Mouse (Mus musculus): ENCODE data around the gene Lgmn. TPM values are rescaled to one million over a fixed set of nuclear protein-coding genes. Genes with fewer than 3 reads are reported as not detected.
A peak's percentile ranks its signal among the peaks of the same experiment; 100 is the strongest.

Gene Lgmn
- polyA plus RNA-seq, 1 experiment from 2014 or later: 113 TPM

DNA sequence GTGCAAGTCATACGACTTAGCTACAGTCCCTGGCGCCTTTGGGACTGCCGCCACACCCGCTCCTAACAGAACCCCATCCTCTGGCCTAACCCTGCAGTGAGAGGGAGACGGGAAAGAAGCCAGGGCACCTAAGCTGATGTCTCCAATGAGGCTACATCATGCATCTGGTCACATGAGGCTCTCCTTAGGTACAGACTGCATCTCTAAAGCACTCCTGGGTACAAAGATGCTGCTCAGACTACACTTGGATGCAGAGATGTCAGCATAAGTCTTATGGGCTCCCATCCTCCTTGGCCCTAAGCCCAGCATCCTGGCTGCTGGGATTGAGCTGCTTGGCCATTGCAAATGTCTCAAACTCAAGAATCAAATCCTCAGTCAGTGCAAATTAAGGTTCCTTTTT, 10.0 kb downstream of the Lgmn start:
- Histone ChIP-seq H3K36me3 (ENCODE audit: control insufficient read depth, insufficient read depth, low read length) (no peaks in the 10 kb centered on the region), H3K4me3 (ENCODE audit: low read depth, low read length) (no peak overlapping the region), H3K4me1 (ENCODE audit: control insufficient read depth, insufficient read depth, low read length) (no peaks in the 10 kb centered on the region), H3K9ac (ENCODE audit: low read depth, low read length) (no peak overlapping the region), H3K9me3 (ENCODE audit: control insufficient read depth, low read length) (no peaks in the 10 kb centered on the region), H3K27ac (replicated peaks; ENCODE audit: low read depth, low read length) (no peak overlapping the region), H3K4me2 (ENCODE audit: low read depth, low read length) (no peak overlapping the region), H3K27me3 (replicated peaks; ENCODE audit: control insufficient read depth, insufficient read depth, low read length) (no peaks in the 10 kb centered on the region)
- WGBS: 83% methylated on average over 5 of the region's 5 CpGs
- DNase-seq (ENCODE audit: low spot score): no peak
- no peak for ATAC-seq (ENCODE audit: low read depth)

DNA sequence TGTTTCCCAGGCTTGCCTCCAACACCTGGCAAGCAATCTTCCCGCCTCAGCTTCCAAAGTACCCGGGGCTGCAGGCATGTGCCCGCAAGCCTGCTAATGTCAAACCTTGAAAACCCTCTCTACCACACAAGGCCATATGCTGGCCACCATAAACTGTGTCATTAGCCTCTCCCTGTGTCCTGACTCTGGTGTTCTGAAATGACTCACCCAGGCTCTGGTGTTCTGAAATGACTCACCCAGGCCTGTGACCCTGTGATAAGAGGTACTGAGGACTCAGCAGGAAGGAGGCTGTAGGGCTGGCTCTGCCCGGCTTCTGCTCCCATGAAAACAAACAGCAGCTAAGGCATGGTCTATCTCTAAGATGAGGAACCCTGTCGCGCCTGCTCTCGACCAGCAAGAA, 13.3 kb downstream of the Lgmn start:
- no peak overlapping the region for H3K27ac ChIP-seq (replicated peaks; ENCODE audit: low read depth, low read length)
- 0 out of 2 replicates have a peak, but pooled peaks cover 13% of the 10 kb centered on the region for H3K36me3 ChIP-seq (ENCODE audit: control insufficient read depth, insufficient read depth, low read length)
- no peak overlapping the region for H3K4me2 ChIP-seq (ENCODE audit: low read depth, low read length)
- no peaks in the 10 kb centered on the region for H3K4me1 ChIP-seq (ENCODE audit: control insufficient read depth, insufficient read depth, low read length)
- 92% methylated on average over 7 of the region's 7 CpGs for WGBS
- ATAC-seq (ENCODE audit: low read depth) (no peak), DNase-seq (ENCODE audit: low spot score) (no peak)
- H3K27me3 ChIP-seq (replicated peaks; ENCODE audit: control insufficient read depth, insufficient read depth, low read length): no peaks in the 10 kb centered on the region
- no peak overlapping the region for H3K9ac ChIP-seq (ENCODE audit: low read depth, low read length)
- no peaks in the 10 kb centered on the region for H3K9me3 ChIP-seq (ENCODE audit: control insufficient read depth, low read length)
- H3K4me3 ChIP-seq (ENCODE audit: low read depth, low read length): no peak overlapping the region

DNA sequence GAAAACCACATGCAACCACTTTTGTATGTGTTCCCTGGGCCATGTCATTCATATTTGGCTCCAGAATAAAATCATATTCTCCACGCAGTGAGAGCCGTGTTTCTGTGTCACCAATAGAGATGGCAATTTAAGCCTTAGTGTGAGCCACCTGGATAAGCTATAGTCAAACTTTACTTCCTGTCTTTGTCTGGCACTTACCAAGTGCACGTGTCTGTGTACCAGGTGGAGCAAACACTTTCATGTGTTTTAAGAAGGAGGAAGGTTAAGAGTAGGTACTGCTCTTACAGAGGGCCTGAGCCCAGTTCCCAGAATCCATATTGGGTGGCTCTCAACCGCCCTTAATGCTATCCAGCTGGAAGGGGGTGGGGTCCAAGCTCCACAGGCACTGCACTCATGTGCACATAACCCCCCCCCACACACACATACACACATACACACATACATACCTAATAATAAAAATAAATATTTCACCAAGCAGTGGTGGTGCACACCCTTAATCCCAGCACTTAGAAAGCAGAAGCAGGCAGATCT, 14.5 kb downstream of the Lgmn start:
- H3K27ac ChIP-seq (replicated peaks; ENCODE audit: low read depth, low read length): no peak overlapping the region
- WGBS: 45% methylated on average over 4 of the region's 4 CpGs
- no peak for DNase-seq (ENCODE audit: low spot score)

DNA sequence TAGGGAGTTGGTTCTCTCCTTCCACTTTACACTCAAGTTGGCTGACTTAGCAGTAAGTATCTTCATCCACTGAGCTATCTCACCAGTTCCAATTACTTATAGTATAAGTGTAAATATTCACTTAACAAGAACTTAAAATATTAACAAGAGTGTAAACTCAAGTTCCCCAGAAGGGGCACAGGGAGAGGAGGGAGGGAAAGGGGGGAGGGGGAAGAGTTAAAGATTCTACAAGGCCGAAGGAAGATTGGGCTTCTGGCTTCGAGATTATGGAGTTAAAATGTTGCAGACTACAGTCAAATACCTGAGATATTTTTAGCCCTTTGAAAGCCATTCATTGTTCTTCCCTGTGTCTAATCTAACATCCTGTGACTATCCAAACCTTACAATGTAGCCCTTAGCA, 15.2 kb downstream of the Lgmn start:
- Histone ChIP-seq H3K27ac (replicated peaks; ENCODE audit: low read depth, low read length) (no peak overlapping the region), H3K36me3 (ENCODE audit: control insufficient read depth, insufficient read depth, low read length) (0 out of 2 replicates have a peak, but pooled peaks cover 13% of the 10 kb centered on the region), H3K4me1 (ENCODE audit: control insufficient read depth, insufficient read depth, low read length) (no peaks in the 10 kb centered on the region), H3K27me3 (replicated peaks; ENCODE audit: control insufficient read depth, insufficient read depth, low read length) (no peaks in the 10 kb centered on the region), H3K9ac (ENCODE audit: low read depth, low read length) (no peak overlapping the region), H3K9me3 (ENCODE audit: control insufficient read depth, low read length) (no peaks in the 10 kb centered on the region), H3K4me3 (ENCODE audit: low read depth, low read length) (no peak overlapping the region), H3K4me2 (ENCODE audit: low read depth, low read length) (no peak overlapping the region)
- ATAC-seq (ENCODE audit: low read depth) (no peak), DNase-seq (ENCODE audit: low spot score) (no peak)
- WGBS: 57% methylated on average over 2 of the region's 2 CpGs

More for the DNA sequence above, 14.5 kb downstream of the Lgmn start:
- Histone ChIP-seq H3K27me3 (replicated peaks; ENCODE audit: control insufficient read depth, insufficient read depth, low read length) (no peaks in the 10 kb centered on the region), H3K9me3 (ENCODE audit: control insufficient read depth, low read length) (no peaks in the 10 kb centered on the region), H3K4me1 (ENCODE audit: control insufficient read depth, insufficient read depth, low read length) (no peaks in the 10 kb centered on the region), H3K4me2 (ENCODE audit: low read depth, low read length) (no peak overlapping the region), H3K36me3 (ENCODE audit: control insufficient read depth, insufficient read depth, low read length) (0 out of 2 replicates have a peak, but pooled peaks cover 13% of the 10 kb centered on the region), H3K4me3 (ENCODE audit: low read depth, low read length) (no peak overlapping the region), H3K9ac (ENCODE audit: low read depth, low read length) (no peak overlapping the region)
- peak; percentile 9; the same call in 1 of the 2 replicates for ATAC-seq (ENCODE audit: low read depth)

DNA sequence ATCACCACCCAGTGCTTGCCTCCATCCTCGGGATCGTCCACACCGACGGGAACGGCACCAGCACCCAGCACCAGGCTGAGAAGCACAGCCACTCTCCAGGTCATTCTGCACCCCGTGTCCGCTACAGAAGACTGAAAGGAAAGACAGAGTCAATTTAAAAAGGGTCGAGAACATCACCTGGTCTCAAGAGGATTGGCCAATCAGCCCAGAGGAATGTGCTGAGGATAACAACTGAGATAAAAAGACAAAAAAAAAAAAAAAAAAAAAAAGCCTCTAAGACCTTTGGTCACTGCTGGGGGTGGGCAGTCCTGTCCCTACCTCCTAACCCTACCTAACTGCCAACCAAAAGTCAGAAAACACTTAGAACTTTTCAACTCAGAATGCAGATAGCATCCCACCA, 16.0 kb downstream of the Lgmn start:
- Histone ChIP-seq H3K9me3 (ENCODE audit: control insufficient read depth, low read length) (no peaks in the 10 kb centered on the region), H3K9ac (ENCODE audit: low read depth, low read length) (no peak overlapping the region), H3K4me3 (ENCODE audit: low read depth, low read length) (no peak overlapping the region), H3K36me3 (ENCODE audit: control insufficient read depth, insufficient read depth, low read length) (0 out of 2 replicates have a peak, but pooled peaks cover 13% of the 10 kb centered on the region), H3K4me1 (ENCODE audit: control insufficient read depth, insufficient read depth, low read length) (no peaks in the 10 kb centered on the region), H3K4me2 (ENCODE audit: low read depth, low read length) (no peak overlapping the region), H3K27ac (replicated peaks; ENCODE audit: low read depth, low read length) (no peak overlapping the region), H3K27me3 (replicated peaks; ENCODE audit: control insufficient read depth, insufficient read depth, low read length) (no peaks in the 10 kb centered on the region)
- ATAC-seq (ENCODE audit: low read depth) (no peak), DNase-seq (ENCODE audit: low spot score) (no peak)
- WGBS: 91% methylated on average over 8 of the region's 8 CpGs

DNA sequence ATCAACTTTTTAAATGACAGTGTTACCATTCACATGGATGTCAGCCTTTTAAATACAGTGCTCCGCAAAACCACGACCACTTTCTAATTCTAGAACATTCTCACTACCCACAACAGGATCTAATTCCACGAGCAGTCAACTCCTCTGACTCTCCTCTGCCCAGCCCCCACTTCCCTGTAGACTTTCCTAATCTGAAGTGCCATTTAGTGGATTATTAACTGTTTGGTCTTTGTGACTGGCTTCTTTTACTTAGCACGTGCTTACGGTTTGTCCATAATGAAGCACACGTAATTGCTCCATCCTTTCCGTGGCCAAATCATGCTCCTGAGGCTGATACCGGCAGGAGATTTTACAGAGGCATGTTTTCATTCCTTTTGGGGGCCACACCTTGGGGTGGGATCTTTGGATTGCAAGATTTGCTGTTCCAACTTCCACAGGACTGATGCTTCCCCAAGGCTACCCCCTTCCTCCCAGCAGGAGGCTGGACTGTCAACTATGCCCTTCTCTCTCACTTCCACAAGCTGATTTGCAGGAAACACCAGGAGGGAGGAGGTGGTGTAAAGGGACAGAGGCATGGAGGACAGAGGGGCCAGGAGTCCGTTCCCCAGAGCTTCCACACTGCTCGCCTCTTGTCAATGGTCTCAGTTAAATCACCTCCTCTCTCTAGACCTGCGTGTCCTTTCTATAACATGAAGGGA, 16.8 kb downstream of the Lgmn start:
- no peak overlapping the region for H3K27ac ChIP-seq (replicated peaks; ENCODE audit: low read depth, low read length)

DNA sequence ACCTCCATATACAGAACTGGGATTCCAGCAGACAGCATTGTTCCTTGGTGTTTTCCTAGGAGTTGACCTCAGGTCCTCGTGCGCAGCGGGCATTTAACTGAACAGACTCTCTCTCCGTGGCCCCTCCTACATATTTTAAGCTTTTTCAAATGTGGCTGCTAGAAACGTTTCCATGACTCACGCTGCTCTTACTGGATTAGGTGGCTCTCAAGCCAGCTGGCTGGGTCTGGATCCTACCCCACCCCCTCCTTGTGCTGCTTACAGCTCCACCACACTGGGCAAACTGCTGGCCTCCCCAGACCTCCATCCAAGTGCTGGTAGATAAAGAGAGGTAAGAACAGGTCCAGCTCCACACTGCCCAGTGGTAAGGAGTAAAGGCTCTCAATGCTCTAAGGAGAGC, 17.5 kb downstream of the Lgmn start:
- DNase-seq (ENCODE audit: low spot score) (no peak), ATAC-seq (ENCODE audit: low read depth) (no peak)
- Histone ChIP-seq H3K9ac (ENCODE audit: low read depth, low read length) (no peak overlapping the region), H3K4me2 (ENCODE audit: low read depth, low read length) (no peak overlapping the region), H3K27ac (replicated peaks; ENCODE audit: low read depth, low read length) (no peak overlapping the region), H3K4me3 (ENCODE audit: low read depth, low read length) (no peak overlapping the region), H3K36me3 (ENCODE audit: control insufficient read depth, insufficient read depth, low read length) (0 out of 2 replicates have a peak, but pooled peaks cover 13% of the 10 kb centered on the region), H3K4me1 (ENCODE audit: control insufficient read depth, insufficient read depth, low read length) (no peaks in the 10 kb centered on the region), H3K27me3 (replicated peaks; ENCODE audit: control insufficient read depth, insufficient read depth, low read length) (no peaks in the 10 kb centered on the region), H3K9me3 (ENCODE audit: control insufficient read depth, low read length) (no peaks in the 10 kb centered on the region)
- 76% methylated on average over 6 of the region's 6 CpGs for WGBS

More for the DNA sequence above, 16.8 kb downstream of the Lgmn start:
- Histone ChIP-seq H3K9ac (ENCODE audit: low read depth, low read length) (no peak overlapping the region), H3K27me3 (replicated peaks; ENCODE audit: control insufficient read depth, insufficient read depth, low read length) (no peaks in the 10 kb centered on the region), H3K36me3 (ENCODE audit: control insufficient read depth, insufficient read depth, low read length) (0 out of 2 replicates have a peak, but pooled peaks cover 13% of the 10 kb centered on the region), H3K9me3 (ENCODE audit: control insufficient read depth, low read length) (no peaks in the 10 kb centered on the region), H3K4me2 (ENCODE audit: low read depth, low read length) (no peak overlapping the region), H3K4me3 (ENCODE audit: low read depth, low read length) (no peak overlapping the region), H3K4me1 (ENCODE audit: control insufficient read depth, insufficient read depth, low read length) (no peaks in the 10 kb centered on the region)
- DNase-seq (ENCODE audit: low spot score) (no peak), ATAC-seq (ENCODE audit: low read depth) (no peak)
- WGBS: 85% methylated on average over 11 of the region's 11 CpGs

DNA sequence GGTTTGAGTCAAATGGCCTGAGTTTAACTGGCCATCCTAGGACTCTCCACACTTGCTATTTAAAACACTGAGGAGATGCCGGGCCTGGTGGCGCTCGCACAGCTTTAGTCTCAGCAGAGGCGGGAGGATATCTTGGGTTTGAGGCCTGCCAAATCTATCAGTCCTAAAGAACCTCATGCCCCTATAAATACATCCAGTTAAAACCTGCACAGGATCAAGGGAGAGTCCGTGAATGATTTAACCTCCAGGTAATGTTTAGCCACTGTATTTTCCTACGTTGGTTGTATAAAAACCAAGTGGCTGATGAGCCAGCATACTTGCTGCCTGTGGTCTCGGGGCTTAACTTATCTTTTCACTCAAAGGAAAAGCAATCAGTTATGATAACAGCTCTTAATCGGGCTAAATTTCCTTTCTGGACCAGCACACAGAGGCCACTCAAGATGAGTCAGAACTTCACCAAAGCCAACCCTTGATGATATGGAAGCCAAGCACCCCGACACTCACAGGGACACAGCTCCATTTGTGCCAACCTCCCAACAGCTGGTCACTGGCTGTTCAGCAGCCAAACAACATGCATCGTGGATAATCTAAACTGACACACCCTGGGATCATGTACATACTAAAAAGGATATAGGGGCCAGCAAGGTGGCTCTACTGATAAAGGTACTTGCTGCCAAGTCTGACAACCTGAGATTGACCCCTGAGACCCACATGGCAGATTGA, 19.3 kb downstream of the Lgmn start:
- Histone ChIP-seq H3K4me1 (ENCODE audit: control insufficient read depth, insufficient read depth, low read length) (no peaks in the 10 kb centered on the region), H3K27me3 (replicated peaks; ENCODE audit: control insufficient read depth, insufficient read depth, low read length) (no peaks in the 10 kb centered on the region), H3K4me2 (ENCODE audit: low read depth, low read length) (no peak overlapping the region), H3K9ac (ENCODE audit: low read depth, low read length) (no peak overlapping the region), H3K4me3 (ENCODE audit: low read depth, low read length) (no peak overlapping the region), H3K9me3 (ENCODE audit: control insufficient read depth, low read length) (no peaks in the 10 kb centered on the region), H3K27ac (replicated peaks; ENCODE audit: low read depth, low read length) (no peak overlapping the region), H3K36me3 (ENCODE audit: control insufficient read depth, insufficient read depth, low read length) (0 out of 2 replicates have a peak, but pooled peaks cover 13% of the 10 kb centered on the region)
- 87% methylated on average over 10 of the region's 10 CpGs for WGBS
- ATAC-seq (ENCODE audit: low read depth): no peak
- DNase-seq (ENCODE audit: low spot score): no peak
